Mouse (Mus musculus): Measurements from ENCODE around the gene Gm3045. TPM values are rescaled to one million over a fixed set of nuclear protein-coding genes. Genes with fewer than 3 reads are reported as not detected.

Gene Gm3045
- total RNA-seq, 2 experiments from 2014 or later = not detected

DNA sequence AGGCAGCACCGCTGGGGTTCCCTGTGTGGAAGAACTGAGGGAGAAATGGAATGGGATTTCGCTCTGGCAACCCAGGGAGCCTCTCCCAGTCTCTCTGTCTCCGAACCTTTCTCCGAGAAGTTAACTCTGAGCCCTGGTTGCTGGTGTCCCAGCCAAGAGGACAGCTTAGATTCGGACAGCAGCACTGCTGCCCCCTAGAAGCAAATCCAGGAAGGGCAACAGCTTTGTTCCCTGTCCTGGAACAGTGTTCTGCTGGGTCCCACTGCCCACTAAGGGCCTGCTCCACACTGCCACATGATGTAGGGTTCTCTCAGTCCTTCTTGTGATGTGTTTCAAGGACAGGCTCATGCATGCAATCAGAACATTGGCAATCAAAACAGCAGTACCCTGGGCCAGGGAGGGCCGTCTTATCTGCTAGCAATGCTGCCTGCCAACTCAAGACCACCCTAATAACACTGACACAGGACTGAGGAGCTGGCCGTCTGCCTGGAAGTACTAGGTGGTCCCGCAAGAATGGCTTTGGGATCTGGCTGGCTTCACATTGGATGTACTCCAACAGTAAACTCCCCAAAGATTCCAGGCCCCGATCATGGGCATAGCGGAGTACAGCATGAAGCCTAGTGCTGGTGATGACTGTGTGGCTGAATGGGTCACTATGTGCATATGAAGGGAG, 9.4 kb downstream of the Gm3045 start:
- DNase-seq (ENCODE audit: low spot score in 2 of 2) = no peak

DNA sequence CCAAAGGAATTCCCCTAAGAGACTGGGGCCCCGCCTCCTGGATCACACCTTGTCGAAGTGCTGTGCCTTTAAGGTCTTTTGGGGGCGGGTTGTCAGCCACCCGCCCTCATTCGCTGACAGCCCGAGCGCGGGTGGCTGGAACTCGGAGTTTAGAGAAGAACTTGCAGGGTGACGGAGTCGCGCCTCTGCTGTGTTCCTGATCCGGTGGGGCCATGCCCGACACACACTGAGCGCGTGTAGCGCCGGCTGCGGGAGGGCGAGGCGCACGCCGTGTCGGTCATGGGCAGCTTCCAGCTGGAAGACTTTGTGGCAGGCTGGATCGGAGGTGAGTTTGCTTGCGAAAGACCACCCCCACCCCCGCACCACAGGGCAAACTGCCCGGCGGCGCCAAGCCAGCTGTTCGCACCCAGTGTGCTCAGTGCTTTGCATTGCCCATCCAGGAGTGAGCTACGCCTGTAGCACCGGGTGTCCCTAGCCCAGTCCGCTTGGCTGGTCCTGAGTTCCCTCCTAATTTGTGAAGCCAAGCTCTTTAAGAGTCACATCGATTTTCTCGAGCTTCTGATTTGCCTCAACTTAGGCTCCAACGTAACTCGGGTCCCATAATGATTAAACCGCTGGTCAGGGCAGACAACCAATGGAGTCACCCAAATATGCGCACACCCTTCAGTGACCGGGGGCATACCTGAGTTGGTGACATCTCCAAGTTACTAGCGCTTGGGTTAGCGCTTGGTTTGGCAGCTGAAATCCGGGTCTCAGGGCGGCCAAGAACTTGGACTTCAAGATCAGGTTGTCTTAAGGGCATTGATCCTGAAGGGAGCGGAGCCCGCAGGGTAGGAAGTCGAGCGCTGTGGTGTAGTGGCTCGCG, 12.0 kb downstream of the Gm3045 start, which contains the start of gene Slc25a48:
Gene Slc25a48, plus strand, starts transcription at position 145 of the 865 bp plus-strand sequence.
- no peak for DNase-seq (ENCODE audit: low spot score in 2 of 2)

DNA sequence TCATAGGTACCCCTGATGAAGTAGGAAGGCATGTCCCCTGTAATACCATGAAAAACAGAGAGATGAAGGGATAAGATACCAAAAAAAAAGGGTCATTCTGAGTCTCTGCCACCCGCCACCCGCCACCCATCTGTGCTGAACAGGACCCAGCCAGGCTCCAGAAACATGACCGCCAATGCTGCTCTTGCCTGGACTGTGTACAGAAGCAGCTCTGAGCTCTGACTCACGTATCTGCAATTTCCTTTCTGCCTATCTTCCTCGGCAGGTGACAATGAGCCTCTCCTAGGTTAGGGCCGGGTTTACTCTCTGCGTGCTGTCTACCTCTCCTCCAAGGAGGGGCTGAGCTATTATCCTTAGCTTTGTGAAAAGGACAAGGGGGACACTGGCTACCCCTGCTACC, 17.0 kb downstream of the Gm3045 start:
- no peak for DNase-seq (ENCODE audit: low spot score in 2 of 2)

DNA sequence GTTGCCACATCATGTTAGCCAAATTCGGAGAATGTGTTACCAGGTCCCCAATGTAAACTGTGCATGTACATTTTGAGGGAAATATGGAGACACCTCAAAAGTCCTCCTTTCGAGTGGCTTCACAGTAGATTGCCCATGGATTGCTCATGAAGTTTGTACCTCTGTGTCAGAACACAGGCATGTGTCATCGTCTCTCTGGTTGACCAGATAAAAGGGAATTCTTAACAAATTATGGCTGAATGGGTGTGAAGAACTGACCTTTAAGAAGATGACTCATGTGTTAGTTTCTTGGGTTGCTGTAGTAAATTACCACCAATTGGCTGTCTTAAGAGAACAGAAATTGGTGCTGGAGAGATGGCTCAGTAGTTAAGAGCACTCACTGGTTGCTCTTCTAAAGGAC, 17.7 kb downstream of the Gm3045 start:
- DNase-seq (ENCODE audit: low spot score in 2 of 2) = no peak

DNA sequence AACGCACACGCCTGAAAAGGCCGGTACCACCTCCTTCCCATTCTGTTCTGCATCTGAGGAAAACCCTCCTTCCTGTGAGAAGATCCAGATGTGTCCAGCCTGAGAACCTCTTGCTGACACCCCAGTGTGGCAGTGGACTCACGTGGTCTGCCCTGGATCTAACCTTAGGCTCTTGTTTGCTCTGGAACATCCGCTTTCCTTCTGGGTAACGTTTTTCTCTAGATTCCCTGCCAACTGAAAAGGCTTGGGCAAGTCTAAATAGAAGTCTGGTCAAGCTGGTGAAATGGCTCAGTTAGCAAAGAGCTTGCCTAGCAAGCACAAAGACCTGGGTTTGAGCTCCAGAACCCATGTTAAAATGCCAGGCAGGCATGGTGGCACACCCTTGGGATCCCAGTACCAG, 18.6 kb downstream of the Gm3045 start:
- DNase-seq (ENCODE audit: low spot score in 2 of 2) = no peak

DNA sequence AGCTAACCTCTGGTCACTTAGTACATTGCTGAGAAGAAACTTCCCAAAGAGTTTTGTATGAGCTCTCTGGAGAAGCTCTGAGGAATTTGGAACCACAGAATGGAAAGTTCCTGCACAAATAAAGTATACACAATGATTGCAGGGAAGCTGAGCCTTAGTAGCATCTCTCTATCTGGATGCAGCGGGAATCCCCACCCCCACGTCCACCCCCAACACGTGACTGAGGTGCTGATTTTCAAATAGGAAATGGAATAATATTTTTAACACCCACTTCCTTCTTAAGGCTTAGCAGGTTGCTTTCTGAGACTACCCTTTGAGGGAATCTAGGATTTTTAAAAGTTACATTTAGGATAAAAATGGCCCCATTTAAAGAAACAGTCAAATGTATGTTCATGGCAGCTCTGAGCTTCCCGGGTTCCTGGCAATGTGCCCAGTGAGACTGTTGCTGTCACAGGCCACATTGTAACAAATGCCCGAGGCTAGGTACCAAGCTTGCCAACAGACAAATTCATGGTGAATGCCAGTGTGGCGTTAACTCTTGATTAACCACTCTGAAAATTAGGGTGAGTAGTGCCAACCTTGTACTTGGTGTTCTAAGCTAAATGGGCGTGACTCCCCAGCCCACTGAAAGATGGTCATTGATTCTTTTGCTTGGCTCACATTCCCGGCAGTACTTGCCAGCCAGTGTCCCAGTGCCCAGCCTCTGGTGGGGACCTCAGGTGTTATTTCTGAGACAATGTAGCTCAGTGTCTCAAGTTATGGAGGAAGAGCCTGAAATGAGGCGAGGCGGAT, 23.0 kb downstream of the Gm3045 start:
- DNase-seq (ENCODE audit: low spot score in 2 of 2) = peak; percentile 45 to 48

DNA sequence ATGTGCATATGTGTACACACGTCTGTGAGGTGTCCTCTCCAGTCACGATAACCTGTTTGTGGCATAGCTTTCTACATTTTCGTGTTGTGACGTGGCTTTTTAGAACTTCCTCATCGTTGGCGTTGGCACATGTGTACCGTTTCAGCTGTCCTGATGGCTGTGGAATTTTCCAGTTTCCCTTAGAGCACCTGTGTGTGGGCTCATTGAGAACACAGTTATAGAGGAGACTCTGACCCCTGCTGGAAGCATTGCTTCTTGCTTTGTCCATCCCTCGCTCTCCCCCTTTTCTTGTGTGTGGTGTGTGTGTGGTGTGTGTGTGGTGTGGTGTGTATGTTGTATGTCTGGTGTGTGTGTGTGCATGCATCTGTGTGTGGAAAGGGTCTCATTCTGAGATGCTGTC, 23.6 kb downstream of the Gm3045 start:
- DNase-seq (ENCODE audit: low spot score in 2 of 2) = no peak

DNA sequence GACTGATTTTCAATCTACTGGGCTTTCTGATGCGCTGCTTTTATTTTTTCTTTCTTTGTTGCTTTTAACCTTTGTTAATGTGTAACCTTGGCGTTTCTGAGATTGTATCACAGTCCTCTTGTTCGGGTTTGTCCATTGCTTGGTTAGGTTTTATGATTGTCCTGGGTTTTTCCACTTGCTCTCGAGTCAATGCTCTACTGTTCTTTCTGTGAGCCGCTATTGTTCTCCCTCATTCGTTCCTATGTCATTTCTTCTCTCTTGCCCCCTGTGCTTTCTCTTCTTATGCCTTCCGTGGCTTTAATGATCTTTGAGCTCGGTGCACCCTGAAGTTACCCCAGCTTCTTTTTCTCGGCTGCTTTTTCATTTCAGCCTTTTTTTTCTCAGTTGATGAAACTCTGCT, 31.6 kb downstream of the Gm3045 start:
- DNase-seq (ENCODE audit: low spot score in 2 of 2) = no peak

DNA sequence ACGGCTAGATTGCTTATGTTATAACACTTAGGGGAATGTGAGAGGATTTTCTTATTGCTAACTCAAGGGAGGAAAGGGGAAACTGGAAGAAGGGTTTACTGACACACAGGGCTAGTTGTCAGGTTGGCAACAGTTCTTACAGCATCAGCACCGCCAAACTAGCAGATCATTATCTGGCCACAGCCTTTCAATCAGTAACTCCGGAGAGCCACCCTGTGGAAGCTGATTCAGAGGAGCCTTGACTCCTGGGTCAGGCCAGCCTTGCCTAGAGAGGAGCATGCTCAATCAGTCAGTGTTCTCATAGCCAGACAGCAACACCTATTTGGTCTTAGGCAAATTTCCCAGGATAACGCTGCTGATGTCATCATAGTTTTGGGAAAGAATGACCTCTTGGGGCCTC, 35.1 kb downstream of the Gm3045 start:
- no peak for DNase-seq (ENCODE audit: low spot score in 2 of 2)

DNA sequence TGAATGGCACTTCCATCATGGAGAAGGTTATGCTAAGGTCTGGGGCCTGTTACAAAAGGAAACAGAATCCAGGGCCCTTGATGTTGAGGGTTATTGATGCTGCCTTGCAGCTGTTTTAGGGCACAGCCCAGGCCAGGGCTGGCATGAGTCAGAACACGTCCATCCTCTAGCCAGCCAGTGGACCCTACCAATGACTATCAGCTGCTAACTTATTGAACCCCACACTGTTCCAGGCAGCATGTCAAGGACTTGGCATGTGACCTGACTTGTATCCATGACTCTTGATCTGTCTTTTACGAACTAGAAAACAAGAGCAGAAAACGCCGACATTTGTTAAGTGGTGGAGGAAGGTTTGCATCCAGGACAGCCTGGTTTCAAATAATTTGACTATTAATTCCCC, 36.4 kb downstream of the Gm3045 start:
- DNase-seq (ENCODE audit: low spot score in 2 of 2) = no peak

DNA sequence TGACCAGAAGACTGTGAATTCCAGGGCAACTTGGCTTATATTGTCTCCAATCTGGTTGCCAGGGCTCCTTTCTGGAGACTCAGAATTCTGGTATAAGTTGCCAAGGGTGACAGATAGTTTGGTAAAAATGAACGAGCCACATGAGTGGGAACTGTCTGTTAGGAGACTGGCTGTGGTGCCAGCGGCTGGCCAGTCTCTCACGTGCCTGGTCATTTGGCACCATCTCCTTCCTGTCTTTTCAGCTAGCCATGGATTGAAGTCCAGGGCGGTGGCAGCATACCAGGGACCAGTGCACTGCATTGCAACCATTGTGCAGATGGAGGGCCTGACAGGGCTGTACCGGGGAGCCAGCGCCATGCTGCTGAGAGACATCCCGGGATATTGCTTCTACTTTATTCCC, 36.9 kb downstream of the Gm3045 start:
- peak in 1 of 2 experiments; percentile 41 for DNase-seq (ENCODE audit: low spot score in 2 of 2)

DNA sequence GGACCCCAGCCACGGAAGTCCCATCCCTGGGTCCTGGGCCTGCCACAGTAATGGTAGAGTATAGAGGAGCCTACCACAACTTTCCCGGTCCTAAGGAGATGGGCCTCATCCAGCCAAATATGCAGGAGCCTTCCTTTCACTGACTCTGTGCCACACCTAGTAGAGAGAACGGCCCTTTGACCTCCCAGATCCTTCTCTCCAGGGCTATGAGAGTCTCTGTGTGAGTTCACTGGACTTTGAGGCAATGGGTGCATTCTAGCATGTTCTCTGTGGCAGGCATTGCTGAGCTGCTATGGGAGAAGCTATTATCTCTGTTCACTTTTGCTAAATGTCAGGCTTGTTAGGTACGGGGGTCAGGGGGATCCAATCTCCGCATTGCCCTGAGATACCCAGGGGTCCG, 37.4 kb downstream of the Gm3045 start:
- no peak for DNase-seq (ENCODE audit: low spot score in 2 of 2)

DNA sequence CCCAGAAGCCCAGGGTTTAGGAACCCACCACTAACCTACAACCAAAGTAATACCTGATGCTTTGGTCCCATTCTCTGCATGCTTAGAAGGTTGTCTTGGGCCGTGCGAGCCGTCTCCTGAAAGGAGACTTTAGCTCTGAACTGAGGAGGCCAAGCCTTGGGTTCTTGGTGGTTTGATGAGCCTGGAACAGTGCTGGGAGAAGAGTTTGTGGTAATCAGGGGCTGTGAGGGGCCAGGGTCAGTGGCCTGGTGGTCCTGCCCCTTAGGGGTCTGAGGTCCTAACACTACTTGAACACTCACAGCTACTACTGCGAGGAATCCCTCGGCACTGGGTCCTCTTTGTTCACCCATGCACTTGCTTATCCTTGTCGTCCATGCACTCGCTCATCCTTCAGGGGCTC, 41.4 kb downstream of the Gm3045 start:
- no peak for DNase-seq (ENCODE audit: low spot score in 2 of 2)

DNA sequence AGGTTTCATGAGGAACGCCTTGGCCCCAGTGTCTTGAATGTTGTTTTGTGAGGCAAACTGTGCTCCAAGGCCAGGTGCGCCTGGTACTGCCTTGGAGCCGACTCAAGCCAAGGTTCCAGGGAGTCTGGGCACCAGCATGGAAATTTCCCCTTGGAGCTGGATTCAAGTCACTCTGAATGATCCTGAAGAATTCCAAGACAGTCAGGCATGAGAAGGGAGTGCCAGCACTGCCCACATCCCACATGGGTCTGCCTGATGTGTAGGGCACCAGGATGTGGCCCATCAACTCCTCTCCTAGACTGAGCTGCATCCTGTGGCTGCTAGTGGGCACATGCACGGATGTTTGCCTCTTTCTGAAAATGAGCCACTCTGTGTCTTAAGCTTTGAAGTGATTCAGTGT, 42.1 kb downstream of the Gm3045 start:
- no peak for DNase-seq (ENCODE audit: low spot score in 2 of 2)

DNA sequence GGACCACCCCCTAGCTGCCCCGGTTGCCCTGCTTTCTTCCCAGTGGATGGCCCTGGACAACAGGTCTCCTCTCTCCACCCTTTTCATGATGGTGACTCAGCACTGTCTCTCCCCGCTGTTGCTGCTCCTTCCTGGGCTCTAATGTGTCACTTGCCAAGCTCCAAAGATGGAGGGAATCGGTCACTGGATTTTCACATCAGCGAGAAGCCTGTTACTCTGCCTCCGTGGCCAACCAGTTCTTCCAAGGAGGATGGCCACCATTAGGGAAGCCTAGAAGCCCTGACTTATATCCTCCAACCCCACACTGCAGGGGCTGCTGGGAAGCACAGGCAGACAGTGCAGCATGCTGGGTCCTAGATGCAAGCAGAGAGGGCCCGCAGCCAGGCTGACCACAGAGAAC, 44.8 kb downstream of the Gm3045 start:
- DNase-seq (ENCODE audit: low spot score in 2 of 2) = no peak

DNA sequence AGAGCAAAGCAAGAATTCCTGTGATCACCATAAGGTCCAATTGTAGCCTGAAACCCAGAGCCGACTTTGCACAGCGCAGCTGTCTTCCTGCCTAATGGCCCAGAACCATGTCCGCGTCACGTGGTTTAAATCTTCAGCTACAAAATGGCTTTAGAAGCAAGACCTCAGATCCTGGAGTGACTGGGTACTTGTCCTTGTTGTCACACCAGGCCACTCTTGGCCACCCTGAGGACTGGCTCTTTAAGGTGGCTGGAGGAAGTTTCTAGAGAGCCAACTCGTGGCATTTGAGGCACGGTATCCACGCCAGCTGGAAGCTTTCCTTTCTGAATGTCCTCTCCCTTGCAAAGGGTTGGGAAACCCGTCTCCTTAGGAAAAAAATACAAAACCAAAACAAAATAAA, 45.6 kb downstream of the Gm3045 start:
- DNase-seq (ENCODE audit: low spot score in 2 of 2) = no peak

DNA sequence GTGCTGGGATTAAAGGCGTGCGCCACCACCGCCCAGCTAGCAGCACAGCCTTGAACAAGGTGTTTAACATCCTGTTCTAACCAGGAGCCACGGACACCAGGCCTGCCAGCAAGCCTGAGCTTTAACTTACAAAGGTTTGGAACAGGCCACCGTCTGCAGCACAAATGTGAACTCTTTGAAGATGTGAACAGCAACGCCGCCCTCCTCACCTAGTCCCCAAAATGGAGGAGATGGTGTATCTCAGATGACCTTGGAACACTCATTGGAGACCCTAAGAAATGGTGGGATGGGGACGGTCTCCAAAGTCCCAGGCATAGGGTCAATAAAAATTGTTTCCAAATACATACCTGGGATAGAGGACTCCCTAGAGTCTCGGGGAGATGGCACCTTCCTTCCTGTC, 46.3 kb downstream of the Gm3045 start:
- DNase-seq (ENCODE audit: low spot score in 2 of 2) = no peak

DNA sequence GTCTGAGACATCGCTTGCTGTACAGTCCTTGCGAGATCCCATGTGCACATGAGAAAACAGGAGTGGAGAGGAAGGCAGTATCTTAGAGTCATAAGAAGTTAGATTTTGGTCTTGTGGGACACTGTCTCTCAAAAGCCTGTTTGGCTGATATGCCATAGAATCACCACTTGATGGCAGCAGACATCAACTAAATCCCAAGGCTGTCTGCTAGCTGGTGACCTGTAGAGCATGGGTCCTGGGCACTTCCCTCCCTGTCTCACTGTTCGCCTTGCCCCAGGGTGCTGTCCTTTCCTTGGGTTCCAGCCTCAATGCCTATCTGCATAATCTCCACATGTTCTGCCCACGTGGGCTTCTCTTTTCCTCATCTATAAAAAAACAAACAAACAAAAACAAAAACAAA, 49.0 kb downstream of the Gm3045 start:
- DNase-seq (ENCODE audit: low spot score in 2 of 2) = peak; percentile 56 to 58

DNA sequence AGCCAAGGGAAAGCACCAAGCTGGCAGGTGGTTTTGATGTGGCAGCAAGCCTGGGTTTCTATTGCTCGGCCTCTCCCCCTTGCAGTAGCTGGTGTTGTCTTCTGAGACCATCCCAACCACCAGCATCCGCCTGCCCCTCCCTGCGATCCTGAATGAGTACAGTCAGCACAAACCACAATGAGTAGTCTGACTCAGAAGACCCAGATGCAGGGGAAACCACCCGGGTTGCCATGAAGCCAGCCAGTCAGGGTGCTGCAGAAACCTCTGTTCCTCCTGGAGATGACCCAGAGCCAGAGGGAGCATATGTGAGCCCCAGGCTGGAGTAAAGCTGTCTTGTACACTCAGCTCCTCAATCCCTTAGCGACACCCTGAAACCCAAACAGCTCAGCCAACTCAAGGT, 50.4 kb downstream of the Gm3045 start:
- no peak for DNase-seq (ENCODE audit: low spot score in 2 of 2)

DNA sequence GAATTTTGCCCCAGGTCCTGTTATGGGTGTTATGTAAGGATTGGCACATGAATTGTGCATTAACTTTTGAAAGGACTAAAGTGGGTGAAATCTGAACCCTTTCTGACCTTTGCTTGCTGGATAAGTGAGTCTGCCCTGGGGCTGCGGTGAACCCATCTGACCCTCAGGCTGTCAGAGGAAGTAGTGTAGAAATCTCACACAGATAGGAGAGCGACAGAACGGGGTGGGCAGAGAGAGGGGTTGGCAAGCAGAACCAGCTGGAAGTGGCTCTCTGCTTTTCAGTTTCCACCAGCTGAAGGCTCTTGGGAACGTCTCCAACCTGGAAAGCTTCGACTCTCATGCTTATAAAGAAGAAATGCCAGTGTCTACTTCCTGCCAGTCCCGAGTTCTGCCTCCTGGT, 50.9 kb downstream of the Gm3045 start:
- peak; percentile 44 to 63 for DNase-seq (ENCODE audit: low spot score in 2 of 2)

DNA sequence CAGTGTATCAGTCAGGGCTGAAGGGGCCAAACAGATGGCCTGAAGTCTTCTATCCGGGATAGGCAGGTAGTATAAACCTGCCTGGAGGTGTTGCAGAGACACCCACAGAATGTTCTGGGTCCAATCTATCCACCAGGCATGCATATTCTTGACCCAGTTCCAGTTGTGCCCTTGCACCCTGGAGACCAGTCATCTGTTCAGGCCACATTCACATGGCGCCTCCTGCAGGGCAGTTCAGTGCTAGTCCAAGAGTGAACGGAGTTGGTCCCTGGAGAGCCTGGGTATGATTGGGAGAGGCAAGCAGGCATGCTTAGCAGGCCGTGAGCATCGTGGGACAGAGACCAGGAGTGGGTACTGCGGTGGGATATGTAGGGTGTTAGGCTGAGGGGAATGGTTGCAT, 51.6 kb downstream of the Gm3045 start:
- DNase-seq (ENCODE audit: low spot score in 2 of 2) = no peak

DNA sequence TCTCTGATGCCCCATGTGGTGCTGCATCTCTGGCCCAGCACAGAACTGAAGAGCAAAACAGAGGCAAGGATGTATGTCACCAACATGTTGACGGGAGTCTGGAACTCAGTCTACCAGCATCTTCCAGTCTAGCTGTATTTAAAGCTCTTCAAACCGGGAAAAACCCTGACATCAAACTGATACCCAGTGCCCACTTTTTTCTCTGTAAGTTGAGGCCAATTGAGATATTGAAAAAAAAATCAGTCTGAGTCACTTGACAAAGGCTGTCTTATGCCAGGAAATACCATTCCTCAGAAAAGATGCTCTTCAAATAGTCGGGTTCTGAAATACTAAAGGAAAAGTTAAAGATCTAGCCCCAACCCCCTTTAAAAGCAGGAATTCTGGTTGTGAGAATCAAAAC, 55.8 kb downstream of the Gm3045 start, which contains the start of gene Il9:
Gene Il9, minus strand, starts transcription at position 101 of the 400 bp plus-strand sequence.
- DNase-seq (ENCODE audit: low spot score in 2 of 2) = no peak

Measured in layer of hippocampus, postnatal 10 days (tissue).